In genomic region chr10:39142216-39142615, GRCm38 (mm10) we compare ENCODE assay signal across 24 mouse cellular contexts. TPM values are rescaled to one million over a fixed set of nuclear protein-coding genes. Genes with fewer than 3 reads are reported as not detected.
A peak's percentile ranks its signal among the peaks of the same experiment; 100 is the strongest.
DNase-seq lines count a peak whose midpoint lies in the region; ATAC-seq lines count a peak whose summit lies in the region.
"Had no signal": no experiment of that assay in that cellular context is flagged by ENCODE, and none has a peak within 500 bp of the region (broad histone marks: within the 10 kb centered on the region; RNA-seq: fewer than 3 reads in every experiment).

No protein-coding gene starts in this region.

- no peak overlapping the region for H3K9ac ChIP-seq in hindbrain, embryonic 11.5 days (ENCODE audit: low read depth, low read length)
- no peak overlapping the region for H3K9ac ChIP-seq in hindbrain, embryonic 13.5 days
- H3K9ac ChIP-seq in hindbrain, embryonic 12.5 days, result no peak overlapping the region
- H3K9ac ChIP-seq in neural tube, embryonic 12.5 days, result no peak overlapping the region

- ATAC-seq in hindbrain, embryonic 11.5 days (ENCODE audit: low FRiP score), result peak; percentile 68; the same call in 1 of the 2 replicates
- ATAC-seq in hindbrain, embryonic 13.5 days (ENCODE audit: low FRiP score), result no peak
- peak; percentile 50; the same call in 1 of the 2 replicates for ATAC-seq in hindbrain, embryonic 12.5 days (ENCODE audit: low FRiP score)
- 0 out of 2 replicates have a peak, but pooled peaks have one; percentile 25 for ATAC-seq in neural tube, embryonic 12.5 days (ENCODE audit: low FRiP score, low read depth)
- ATAC-seq: activated CD4-positive, CD25-positive, alpha-beta regulatory T cell, adult 4 months; CD4-positive, CD25-positive, alpha-beta regulatory T cell, adult 4 months; Patski had no signal

- peak; percentile 31 for DNase-seq in hindbrain, embryonic 11.5 days (ENCODE audit: low spot score)
- no peak for DNase-seq in hindbrain, embryonic 10.5 days (ENCODE audit: low spot score)
- DNase-seq in neural tube, embryonic 10.5 days (ENCODE audit: extremely low spot score, low spot score), result no peak
- DNase-seq in R1 (ENCODE audit: low read depth, low spot score), result peak; percentile 75
- no peak for DNase-seq in urinary bladder, adult 18-20 months (ENCODE audit: low spot score in 2 of 2)
- DNase-seq: adrenal gland, adult 2 months; adrenal gland, adult 8-10 months; adrenal gland, postnatal 10 days; adrenal gland, postnatal 14 days; adrenal gland, postnatal 25 days; adrenal gland, postnatal 36 days; B cell, adult 2 months; cerebellum, adult 11 months; cerebellum, adult 11-12 months; cerebellum, adult 18-20 months had no signal

- H3K27ac ChIP-seq in hindbrain, embryonic 11.5 days (ENCODE audit: low read depth, low read length), result no peak overlapping the region
- H3K27ac ChIP-seq in hindbrain, embryonic 13.5 days, result no peak overlapping the region
- H3K27ac ChIP-seq in hindbrain, embryonic 12.5 days, result no peak overlapping the region
- H3K27ac ChIP-seq in hindbrain, embryonic 10.5 days, result no peak overlapping the region
- no peak overlapping the region for H3K27ac ChIP-seq in neural tube, embryonic 12.5 days

- no peak overlapping the region for H3K4me3 ChIP-seq in hindbrain, embryonic 11.5 days (ENCODE audit: low read depth, low read length)
- no peak overlapping the region for H3K4me3 ChIP-seq in hindbrain, embryonic 13.5 days
- H3K4me3 ChIP-seq in hindbrain, embryonic 12.5 days, result no peak overlapping the region
- H3K4me3 ChIP-seq in hindbrain, embryonic 10.5 days, result no peak overlapping the region
- no peak overlapping the region for H3K4me3 ChIP-seq in neural tube, embryonic 12.5 days

- WGBS in hindbrain, embryonic 11.5 days, result 68% methylated on average over 12 of the region's 12 CpGs
- WGBS in hindbrain, embryonic 13.5 days, result 56% methylated on average over 12 of the region's 12 CpGs
- WGBS in hindbrain, embryonic 12.5 days, result 69% methylated on average over 12 of the region's 12 CpGs
- 81% methylated on average over 12 of the region's 12 CpGs for WGBS in hindbrain, embryonic 10.5 days
- 65% methylated on average over 12 of the region's 12 CpGs for WGBS in neural tube, embryonic 12.5 days

- 0 out of 2 replicates have a peak, but pooled peaks cover 2% of the 10 kb centered on the region for H3K36me3 ChIP-seq in hindbrain, embryonic 11.5 days (ENCODE audit: control insufficient read depth, insufficient read depth, low read length)
- peaks cover 51% of the 10 kb centered on the region for H3K36me3 ChIP-seq in hindbrain, embryonic 13.5 days
- H3K36me3 ChIP-seq in hindbrain, embryonic 12.5 days, result peaks cover 46% of the 10 kb centered on the region
- peaks cover 91% of the 10 kb centered on the region for H3K36me3 ChIP-seq in hindbrain, embryonic 10.5 days
- H3K36me3 ChIP-seq in neural tube, embryonic 12.5 days, result peaks cover 48% of the 10 kb centered on the region

- H3K9me3 ChIP-seq in hindbrain, embryonic 11.5 days (ENCODE audit: control insufficient read depth, low read length), result no peaks in the 10 kb centered on the region
- H3K9me3 ChIP-seq in hindbrain, embryonic 13.5 days, result no peaks in the 10 kb centered on the region
- H3K9me3 ChIP-seq in hindbrain, embryonic 12.5 days (replicated peaks), result no peaks in the 10 kb centered on the region
- H3K9me3 ChIP-seq in hindbrain, embryonic 10.5 days, result no peaks in the 10 kb centered on the region
- no peaks in the 10 kb centered on the region for H3K9me3 ChIP-seq in neural tube, embryonic 12.5 days
- H3K9me3 ChIP-seq: G1E had no signal

- no peaks in the 10 kb centered on the region for H3K4me1 ChIP-seq in hindbrain, embryonic 11.5 days (replicated peaks; ENCODE audit: control insufficient read depth, insufficient read depth, low read length)
- H3K4me1 ChIP-seq in hindbrain, embryonic 13.5 days (replicated peaks), result no peaks in the 10 kb centered on the region
- H3K4me1 ChIP-seq in hindbrain, embryonic 12.5 days, result no peaks in the 10 kb centered on the region
- peaks cover 3% of the 10 kb centered on the region; the same call in 1 of the 2 replicates for H3K4me1 ChIP-seq in hindbrain, embryonic 10.5 days (replicated peaks)
- H3K4me1 ChIP-seq in neural tube, embryonic 12.5 days, result no peaks in the 10 kb centered on the region

- no peaks in the 10 kb centered on the region for H3K27me3 ChIP-seq in hindbrain, embryonic 11.5 days (ENCODE audit: control insufficient read depth, insufficient read depth, low read length)
- no peaks in the 10 kb centered on the region for H3K27me3 ChIP-seq in hindbrain, embryonic 13.5 days
- H3K27me3 ChIP-seq in hindbrain, embryonic 12.5 days, result no peaks in the 10 kb centered on the region
- H3K27me3 ChIP-seq in hindbrain, embryonic 10.5 days (ENCODE audit: insufficient read depth, poor library complexity, severe bottlenecking), result no peaks in the 10 kb centered on the region
- no peaks in the 10 kb centered on the region for H3K27me3 ChIP-seq in neural tube, embryonic 12.5 days (replicated peaks)
- H3K27me3 ChIP-seq: CH12.LX, Patski had no signal

- H3K4me2 ChIP-seq in hindbrain, embryonic 11.5 days (replicated peaks; ENCODE audit: low read depth, low read length), result no peak overlapping the region
- H3K4me2 ChIP-seq in hindbrain, embryonic 13.5 days, result no peak overlapping the region
- no peak overlapping the region for H3K4me2 ChIP-seq in hindbrain, embryonic 12.5 days (replicated peaks)
- no peak overlapping the region for H3K4me2 ChIP-seq in neural tube, embryonic 12.5 days (replicated peaks)

RNA-seq across cellular contexts. Expression of gene Tube1, which starts 8.4 kb away (rescaled TPM):
- 22.7 and 23.4 TPM in 2 replicates for polyA plus RNA-seq in hindbrain, embryonic 11.5 days (2014; fragmentation: Nextera tagmentation; extraction: Ambion mirVana)
- polyA plus RNA-seq in hindbrain, embryonic 13.5 days (2015; fragmentation: Nextera tagmentation; extraction: Ambion mirVana), result 9.6 and 10.4 TPM in 2 replicates
- 14.4 and 18.5 TPM in 2 replicates for polyA plus RNA-seq in hindbrain, embryonic 12.5 days (2016; fragmentation: Nextera tagmentation; extraction: Ambion mirVana)
- polyA plus RNA-seq in hindbrain, embryonic 10.5 days (2016; fragmentation: Nextera tagmentation; extraction: Ambion mirVana), result 22.0 and 27.1 TPM in 2 replicates
- 14.5 and 17.1 TPM in 2 replicates for polyA plus RNA-seq in neural tube, embryonic 12.5 days (2016; fragmentation: Nextera tagmentation; extraction: Ambion mirVana)

RNA-seq across cellular contexts. Expression of gene Fam229b, which starts 8.5 kb away (rescaled TPM):
- polyA plus RNA-seq in hindbrain, embryonic 11.5 days (2014; fragmentation: Nextera tagmentation; extraction: Ambion mirVana), result 14.4 and 20.2 TPM in 2 replicates
- polyA plus RNA-seq in hindbrain, embryonic 13.5 days (2015; fragmentation: Nextera tagmentation; extraction: Ambion mirVana), result 32.7 and 34.8 TPM in 2 replicates
- 18.4 and 20.8 TPM in 2 replicates for polyA plus RNA-seq in hindbrain, embryonic 12.5 days (2016; fragmentation: Nextera tagmentation; extraction: Ambion mirVana)
- polyA plus RNA-seq in hindbrain, embryonic 10.5 days (2016; fragmentation: Nextera tagmentation; extraction: Ambion mirVana), result 12.6 and 18.0 TPM in 2 replicates
- 20.3 and 24.0 TPM in 2 replicates for polyA plus RNA-seq in neural tube, embryonic 12.5 days (2016; fragmentation: Nextera tagmentation; extraction: Ambion mirVana)

RNA-seq across cellular contexts. Expression of gene Ccn6, which starts 21.4 kb away (rescaled TPM):
- polyA plus RNA-seq in hindbrain, embryonic 11.5 days (2014; fragmentation: Nextera tagmentation; extraction: Ambion mirVana), result 0.15 and 0.31 TPM in 2 replicates
- polyA plus RNA-seq in hindbrain, embryonic 13.5 days (2015; fragmentation: Nextera tagmentation; extraction: Ambion mirVana), result 0.41 and 0.44 TPM in 2 replicates
- 0.31 and 1.3 TPM in 2 replicates for polyA plus RNA-seq in hindbrain, embryonic 12.5 days (2016; fragmentation: Nextera tagmentation; extraction: Ambion mirVana)
- 0.24 and 0.50 TPM in 2 replicates for polyA plus RNA-seq in hindbrain, embryonic 10.5 days (2016; fragmentation: Nextera tagmentation; extraction: Ambion mirVana)
- 0.42 and 0.67 TPM in 2 replicates for polyA plus RNA-seq in neural tube, embryonic 12.5 days (2016; fragmentation: Nextera tagmentation; extraction: Ambion mirVana)
- polyA plus RNA-seq: activated CD4-positive, CD25-positive, alpha-beta regulatory T cell, adult 4 months; C2C12; CD4-positive, CD25-positive, alpha-beta regulatory T cell, adult 4 months; G1E had no signal

Comparison
In these comparisons a context has a peak if more than half of its experiments do, and no peak if none do; other contexts are left out.
1. DNase-seq: peak in hindbrain, embryonic 11.5 days (single experiment) and R1 (single experiment); none in hindbrain, embryonic 10.5 days (single experiment), neural tube, embryonic 10.5 days (single experiment) and urinary bladder, adult 18-20 months (0 of 2).